Mouse (Mus musculus): Measurements from ENCODE around the gene Gm21797.
"Not testable (repeated sequence)": the region's sequence is repeated elsewhere in the genome, so short reads cannot be mapped to it uniquely, and the experiment has no call there.

Gene Gm21797

DNA sequence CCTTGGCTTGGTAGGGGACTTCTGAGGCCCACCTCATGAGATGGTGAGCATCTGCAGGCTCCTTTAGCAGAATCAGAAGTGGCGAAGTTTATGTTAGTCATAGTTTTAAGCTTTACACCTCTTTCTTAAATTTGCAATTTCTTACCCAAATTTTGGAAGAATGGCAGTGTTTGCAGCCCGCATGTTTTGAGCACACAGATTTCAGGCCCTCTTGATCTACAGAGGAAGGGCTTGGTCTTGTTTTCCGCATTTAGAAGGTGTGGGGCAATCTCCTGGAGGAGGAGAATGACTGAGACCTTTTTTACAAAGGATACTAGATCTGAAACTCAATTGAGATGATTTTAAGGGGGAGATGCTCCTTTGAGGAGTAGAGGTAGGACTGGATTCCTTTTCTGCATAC is at the start of gene Gm21797:
Gene Gm21797 (minus strand): TSS at position 101 of the 400 bp plus-strand sequence.
- DNase-seq = not testable (repeated sequence)

DNA sequence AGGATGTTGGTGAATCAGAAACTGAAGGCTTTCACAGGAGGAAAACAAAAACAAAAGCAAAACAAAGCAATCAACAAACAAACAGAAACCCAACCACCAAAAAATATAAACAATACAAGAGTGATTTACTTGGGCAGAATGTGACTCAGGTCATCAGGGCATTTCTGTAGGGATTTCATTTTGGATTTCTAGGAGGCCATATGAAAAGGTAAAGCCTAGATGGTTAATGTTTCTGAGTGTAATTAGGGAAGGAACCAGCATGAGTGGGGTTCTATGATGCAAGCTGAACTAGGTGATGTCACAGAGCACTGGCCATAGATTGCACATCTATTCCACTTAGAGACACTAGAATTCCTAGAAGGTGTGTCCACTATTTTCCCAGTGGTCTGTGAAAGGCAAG is 29.0 kb upstream of the Gm21797 start, which contains the start of gene Gm20795:
Gene Gm20795 (plus strand): TSS at position 301 of the 400 bp plus-strand sequence.
- not testable (repeated sequence) for DNase-seq

All from kidney, postnatal 4 days (tissue).